Mouse (Mus musculus) lung, embryonic 14.5 days (tissue): ENCODE data around the gene Lrmda. TPM values are rescaled to one million over a fixed set of nuclear protein-coding genes. Genes with fewer than 3 reads are reported as not detected.
A peak's percentile ranks its signal among the peaks of the same experiment; 100 is the strongest.

ENCODE experiments used
- ATAC-seq: fragments of 200-750 bp; cut with Nextera tagmentation; 2 replicates; pipeline ENCODE4 v1.8.0; 2017; ENCODE audit warnings: mild to moderate bottlenecking, moderate TSS enrichment, moderate library complexity; ENCODE audit not compliant: insufficient read depth
- DNase-seq: peaks from one replicate; pipeline ENCODE4 v3.0.0-alpha.2; 2015
- H3K27ac ChIP-seq: fragments of 300-500 bp; sonication (generic); 2 replicates; pipeline ENCODE4 v1.5.1; 2014; ENCODE audit warnings: low read depth, mild to moderate bottlenecking, moderate library complexity
- H3K27me3 ChIP-seq: fragments of 300-500 bp; sonication (generic); 2 replicates; pipeline ENCODE4 v1.6.1; 2014; ENCODE audit warnings: low read length, control low read depth; ENCODE audit not compliant: insufficient read depth
- H3K36me3 ChIP-seq: fragments of 300-500 bp; sonication (generic); 2 replicates; pipeline ENCODE4 v1.6.1; 2014; ENCODE audit warnings: control low read depth; ENCODE audit not compliant: insufficient read depth
- H3K4me1 ChIP-seq: fragments of 300-500 bp; sonication (generic); 2 replicates; pipeline ENCODE4 v1.6.1; 2014; ENCODE audit warnings: antibody characterized with exemption, control low read depth; ENCODE audit not compliant: insufficient read depth
- H3K4me2 ChIP-seq: fragments of 300-500 bp; sonication (generic); 2 replicates; pipeline ENCODE4 v1.6.1; 2014; ENCODE audit warnings: mild to moderate bottlenecking
- H3K4me3 ChIP-seq: fragments of 300-500 bp; sonication (generic); 2 replicates; pipeline ENCODE4 v1.5.1; 2014; ENCODE audit warnings: low read depth, low read length
- H3K9ac ChIP-seq: fragments of 300-500 bp; sonication (generic); 2 replicates; pipeline ENCODE4 v1.6.1; 2014
- H3K9me3 ChIP-seq: fragments of 300-500 bp; sonication (generic); 2 replicates; pipeline ENCODE4 v1.6.1; 2016; ENCODE audit warnings: low read depth, low read length, control low read depth
- CTCF ChIP-seq: IDR thresholded peaks from 2 replicates; pipeline ENCODE4 v1.5.1; 2016; ENCODE audit warnings: antibody characterized with exemption, low read depth
- WGBS: fragments of 180-500 bp; shearing (Covaris S2); extraction: QIAGEN DNeasy Blood & Tissue Kit; methylation state at CpG from one replicate; pipeline ENCODE4 v1.1.7; 2014; 5-methylcytosine and 5-hydroxymethylcytosine counted together
- polyA plus RNA-seq: library from polyadenylated mRNA; unstranded; fragments of >200 nt; fragmentation: Nextera tagmentation; extraction: Ambion mirVana; gene quantifications from 2 replicates; pipeline ENCODE4 v1.2.1, GENCODE M21; 2014

Lrmda gene
- polyA plus RNA-seq, 1 experiment from 2014 or later, result 1.1 TPM

DNA sequence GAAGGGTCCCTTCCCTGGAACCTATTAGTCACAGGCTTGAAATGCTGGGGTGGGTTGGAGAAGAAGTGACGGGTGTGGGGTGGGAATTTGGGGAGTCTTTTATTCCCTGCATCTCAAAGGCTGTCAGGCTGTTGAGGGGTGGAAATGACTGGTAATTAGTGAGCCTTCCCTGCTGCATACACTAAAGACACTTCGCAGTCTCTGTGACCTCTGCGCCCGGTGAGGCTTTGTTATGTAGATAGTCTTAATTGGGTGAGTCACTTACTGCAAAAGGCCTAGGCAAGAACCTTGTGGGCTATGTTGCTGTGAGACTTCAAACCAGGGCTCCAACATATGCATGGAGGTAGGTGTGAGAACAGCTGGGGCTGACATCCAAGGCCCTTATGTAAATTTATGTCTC is 14.6 kb upstream of the Lrmda start:
- TF ChIP-seq CTCF, result no peak
- Histone ChIP-seq H3K4me1 (no peaks in the 10 kb centered on the region), H3K36me3 (no peaks in the 10 kb centered on the region), H3K9me3 (no peaks in the 10 kb centered on the region), H3K9ac (no peak overlapping the region), H3K27ac (no peak overlapping the region), H3K4me2 (no peak overlapping the region), H3K27me3 (no peaks in the 10 kb centered on the region), H3K4me3 (no peak overlapping the region)
- 58% methylated on average over 4 of the region's 4 CpGs for WGBS
- ATAC-seq (no peak), DNase-seq (no peak)

GRCm38 (mm10) chr14:22007006-22007405 is 12.5 kb upstream of the Lrmda start:
- no peak overlapping the region for H3K27ac ChIP-seq
- no peaks in the 10 kb centered on the region for H3K9me3 ChIP-seq
- no peak for TF ChIP-seq CTCF
- H3K4me2 ChIP-seq, result no peak overlapping the region
- H3K27me3 ChIP-seq, result no peaks in the 10 kb centered on the region
- no peak overlapping the region for H3K4me3 ChIP-seq
- 80% methylated on average over 6 of the region's 6 CpGs for WGBS
- no peak for ATAC-seq
- H3K36me3 ChIP-seq, result no peaks in the 10 kb centered on the region
- H3K4me1 ChIP-seq, result no peaks in the 10 kb centered on the region
- H3K9ac ChIP-seq, result no peak overlapping the region
- no peak for DNase-seq

GRCm38 (mm10) chr14:22014315-22014714 is 5.2 kb upstream of the Lrmda start:
- ATAC-seq (no peak), DNase-seq (no peak)
- H3K9me3 ChIP-seq, result no peaks in the 10 kb centered on the region
- H3K36me3 ChIP-seq, result no peaks in the 10 kb centered on the region
- WGBS, result 74% methylated on average over 5 of the region's 5 CpGs
- no peak for TF ChIP-seq CTCF
- H3K4me3 ChIP-seq, result no peak overlapping the region
- H3K27ac ChIP-seq, result no peak overlapping the region
- no peaks in the 10 kb centered on the region for H3K27me3 ChIP-seq
- H3K4me1 ChIP-seq, result peaks cover 1% of the 10 kb centered on the region; the same call in 1 of the 2 replicates
- H3K9ac ChIP-seq, result no peak overlapping the region
- H3K4me2 ChIP-seq, result no peak overlapping the region

DNA sequence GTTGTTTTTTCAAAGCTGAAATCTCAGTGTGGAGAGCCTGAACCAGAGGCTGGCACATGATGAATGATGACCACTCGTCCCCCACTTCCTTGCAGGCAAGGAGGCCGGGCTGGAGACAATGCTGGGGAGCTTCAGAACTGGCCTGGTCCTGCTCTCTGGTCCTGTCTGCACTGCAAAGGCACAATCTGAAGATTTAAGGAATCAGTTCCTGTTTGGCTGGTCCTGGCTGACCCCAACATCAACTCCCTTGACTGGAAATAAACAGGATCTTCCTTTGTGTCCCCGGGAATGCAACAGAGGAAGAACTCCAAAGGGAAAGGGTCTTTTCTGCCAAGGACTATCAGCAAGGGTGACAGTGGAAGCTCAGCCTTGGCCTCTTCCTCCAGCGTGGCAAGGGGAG is 4.7 kb upstream of the Lrmda start:
- TF ChIP-seq CTCF, result no peak
- Histone ChIP-seq H3K4me3 (no peak overlapping the region), H3K27me3 (no peaks in the 10 kb centered on the region), H3K9me3 (no peaks in the 10 kb centered on the region), H3K9ac (no peak overlapping the region), H3K27ac (no peak overlapping the region), H3K4me1 (peaks cover 6% of the 10 kb centered on the region; the same call in 1 of the 2 replicates), H3K36me3 (no peaks in the 10 kb centered on the region), H3K4me2 (no peak overlapping the region)
- DNase-seq (peak; percentile 61), ATAC-seq (peak; percentile 33; the same call in 1 of the 2 replicates)
- 29% methylated on average over 4 of the region's 4 CpGs for WGBS

- 17% methylated on average over 5 of the region's 5 CpGs for WGBS
- no peak for ATAC-seq
- Histone ChIP-seq H3K4me3 (no peak overlapping the region), H3K4me1 (peaks cover 6% of the 10 kb centered on the region; the same call in 1 of the 2 replicates), H3K36me3 (no peaks in the 10 kb centered on the region), H3K27ac (no peak overlapping the region), H3K4me2 (no peak overlapping the region), H3K9me3 (no peaks in the 10 kb centered on the region), H3K27me3 (no peaks in the 10 kb centered on the region), H3K9ac (no peak overlapping the region)
- DNase-seq, result peak; percentile 41
- no peak for TF ChIP-seq CTCF
These were observed 2.5 kb upstream of the Lrmda start for GRCm38 (mm10) chr14:22017011-22017410.

GRCm38 (mm10) chr14:22019949-22020845 is 685 bp downstream of the Lrmda start:
- H3K9ac ChIP-seq, result peak overlapping the region; percentile 58
- WGBS, result 42% methylated on average over 12 of the region's 12 CpGs
- DNase-seq (no peak), ATAC-seq (no peak)
- peak overlapping the region; percentile 43 for H3K4me3 ChIP-seq
- H3K9me3 ChIP-seq, result no peaks in the 10 kb centered on the region
- no peaks in the 10 kb centered on the region for H3K27me3 ChIP-seq
- H3K4me2 ChIP-seq, result peak overlapping the region; percentile 91
- H3K4me1 ChIP-seq, result peaks cover 6% of the 10 kb centered on the region; the same call in 1 of the 2 replicates
- no peaks in the 10 kb centered on the region for H3K36me3 ChIP-seq
- H3K27ac ChIP-seq, result no peak overlapping the region
- TF ChIP-seq CTCF, result no peak

- WGBS, result 28% methylated on average over 2 of the region's 2 CpGs
- Histone ChIP-seq H3K4me2 (no peak overlapping the region), H3K27me3 (no peaks in the 10 kb centered on the region), H3K4me3 (no peak overlapping the region), H3K9ac (no peak overlapping the region), H3K27ac (no peak overlapping the region), H3K9me3 (no peaks in the 10 kb centered on the region), H3K4me1 (peaks cover 6% of the 10 kb centered on the region; the same call in 1 of the 2 replicates), H3K36me3 (no peaks in the 10 kb centered on the region)
- TF ChIP-seq CTCF, result peak; percentile 57
- no peak; the same call in 1 of the 2 replicates for ATAC-seq
- DNase-seq, result peak; percentile 78
These were observed 1.4 kb downstream of the Lrmda start for GRCm38 (mm10) chr14:22020885-22021284.
